Mouse (Mus musculus) kidney, embryonic 15.5 days (tissue): ENCODE data around the gene Cbx1. TPM values are rescaled to one million over a fixed set of nuclear protein-coding genes. Genes with fewer than 3 reads are reported as not detected.
A peak's percentile ranks its signal among the peaks of the same experiment; 100 is the strongest.
"Not testable (repeated sequence)": the region's sequence is repeated elsewhere in the genome, so short reads cannot be mapped to it uniquely, and the experiment has no call there.

ENCODE experiments used
- ATAC-seq: fragments of 200-750 bp; cut with Nextera tagmentation; replicated peaks from 2 replicates; pipeline ENCODE4 v1.8.0; 2017; ENCODE audit warnings: moderate TSS enrichment; ENCODE audit not compliant: low FRiP score
- H3K27ac ChIP-seq: fragments of 300-500 bp; sonication (generic); 2 replicates; pipeline ENCODE4 v1.5.1; 2015; ENCODE audit warnings: mild to moderate bottlenecking, inconsistent platforms
- H3K27me3 ChIP-seq: fragments of 300-500 bp; sonication (generic); 2 replicates; pipeline ENCODE4 v1.6.1; 2015; ENCODE audit warnings: inconsistent platforms
- H3K36me3 ChIP-seq: fragments of 300-500 bp; sonication (generic); 2 replicates; pipeline ENCODE4 v1.6.1; 2015; ENCODE audit warnings: inconsistent platforms
- H3K4me1 ChIP-seq: fragments of 300-500 bp; sonication (generic); 2 replicates; pipeline ENCODE4 v1.6.1; 2015; ENCODE audit warnings: inconsistent platforms
- H3K4me2 ChIP-seq: fragments of 300-500 bp; sonication (generic); 2 replicates; pipeline ENCODE4 v1.6.1; 2015; ENCODE audit warnings: moderate library complexity, mild to moderate bottlenecking, inconsistent platforms
- H3K4me3 ChIP-seq: fragments of 300-500 bp; sonication (generic); replicated peaks from 2 replicates; pipeline ENCODE4 v1.5.1; 2015; ENCODE audit warnings: mild to moderate bottlenecking, inconsistent platforms
- H3K9ac ChIP-seq: fragments of 300-500 bp; sonication (generic); 2 replicates; pipeline ENCODE4 v1.6.1; 2015; ENCODE audit warnings: mild to moderate bottlenecking, inconsistent platforms
- H3K9me3 ChIP-seq: fragments of 300-500 bp; sonication (generic); replicated peaks from 2 replicates; pipeline ENCODE4 v1.6.1; 2016; ENCODE audit warnings: inconsistent platforms
- WGBS: fragments of 180-500 bp; shearing (Covaris S2); methylation state at CpG from one replicate; pipeline ENCODE4 v1.1.7; 2015; ENCODE audit warnings: mixed read lengths; 5-methylcytosine and 5-hydroxymethylcytosine counted together
- polyA plus RNA-seq: library from polyadenylated mRNA; unstranded; fragments of >200 nt; fragmentation: Nextera tagmentation; extraction: Ambion mirVana; gene quantifications from 2 replicates; pipeline ENCODE4 v1.2.1, GENCODE M21; 2015

Cbx1 gene
- polyA plus RNA-seq, 1 experiment from 2014 or later = 136 TPM

- Histone ChIP-seq H3K4me3 (peak overlapping the region; percentile 72), H3K9ac (no peak overlapping the region), H3K4me1 (peaks cover 24% of the 10 kb centered on the region), H3K36me3 (peaks cover 33% of the 10 kb centered on the region), H3K27me3 (no peaks in the 10 kb centered on the region), H3K27ac (peak overlapping the region; percentile 80; the same call in 1 of the 2 replicates), H3K9me3 (no peaks in the 10 kb centered on the region), H3K4me2 (peak overlapping the region; percentile 82)
- ATAC-seq = no peak
- 28% methylated on average over 3 of the region's 3 CpGs for WGBS
Measured at GRCm38 (mm10) chr11:96776068-96776467, 12.9 kb upstream of the Cbx1 start.

- Histone ChIP-seq H3K4me3 (peak within 1 kb of the TSS; percentile 72), H3K36me3 (peaks cover 21% of the 10 kb centered on the region), H3K9me3 (no peaks in the 10 kb centered on the region), H3K27ac (peak within 1 kb of the TSS; percentile 80), H3K4me2 (peak within 1 kb of the TSS; percentile 82), H3K4me1 (peaks cover 24% of the 10 kb centered on the region), H3K9ac (peak within 1 kb of the TSS; percentile 56), H3K27me3 (no peaks in the 10 kb centered on the region)
- ATAC-seq = peak; percentile 100
- under 1% methylated on average over 59 of the region's 59 CpGs for WGBS
Measured at GRCm38 (mm10) chr11:96776968-96777962, 11.7 kb upstream of the Cbx1 start, which contains the start of gene Snx11. Gene Snx11 (minus strand): TSS chr11:96777559.

- peaks cover 24% of the 10 kb centered on the region for H3K4me1 ChIP-seq
- peak overlapping the region; percentile 82 for H3K4me2 ChIP-seq
- peak overlapping the region; percentile 72 for H3K4me3 ChIP-seq
- WGBS = 64% methylated on average over 10 of the region's 10 CpGs
- not testable (repeated sequence) for ATAC-seq, H3K9ac ChIP-seq, H3K9me3 ChIP-seq, H3K27me3 ChIP-seq
- peaks cover 12% of the 10 kb centered on the region for H3K36me3 ChIP-seq
- peak overlapping the region; percentile 80 for H3K27ac ChIP-seq
Measured at GRCm38 (mm10) chr11:96778061-96778627, 10.8 kb upstream of the Cbx1 start.

GRCm38 (mm10) chr11:96780306-96780705 lies 8.6 kb upstream of the Cbx1 start:
- Histone ChIP-seq H3K4me1 (peaks cover 16% of the 10 kb centered on the region), H3K4me3 (no peak overlapping the region), H3K36me3 (no peaks in the 10 kb centered on the region), H3K4me2 (no peak overlapping the region), H3K27ac (no peak overlapping the region), H3K9ac (no peak overlapping the region), H3K27me3 (no peaks in the 10 kb centered on the region), H3K9me3 (no peaks in the 10 kb centered on the region)
- ATAC-seq = no peak
- 77% methylated on average over 5 of the region's 5 CpGs for WGBS

GRCm38 (mm10) chr11:96781425-96781824 lies 7.5 kb upstream of the Cbx1 start:
- H3K27me3 ChIP-seq = no peaks in the 10 kb centered on the region
- WGBS = 75% methylated on average over 2 of the region's 2 CpGs
- H3K27ac ChIP-seq = no peak overlapping the region
- no peak overlapping the region for H3K9ac ChIP-seq
- H3K36me3 ChIP-seq = no peaks in the 10 kb centered on the region
- peaks cover 6% of the 10 kb centered on the region for H3K4me1 ChIP-seq
- H3K4me3 ChIP-seq = no peak overlapping the region
- no peak overlapping the region for H3K4me2 ChIP-seq
- no peaks in the 10 kb centered on the region for H3K9me3 ChIP-seq
- ATAC-seq = no peak

GRCm38 (mm10) chr11:96784847-96785246 lies 4.1 kb upstream of the Cbx1 start:
- not testable (repeated sequence) for H3K9ac ChIP-seq, H3K4me1 ChIP-seq, H3K4me3 ChIP-seq, H3K4me2 ChIP-seq, H3K27me3 ChIP-seq, H3K36me3 ChIP-seq, ATAC-seq, H3K9me3 ChIP-seq, H3K27ac ChIP-seq
- WGBS = 15% methylated on average over 7 of the region's 7 CpGs

GRCm38 (mm10) chr11:96786731-96787450 lies 2.0 kb upstream of the Cbx1 start:
- Histone ChIP-seq H3K4me2 (no peak overlapping the region), H3K4me1 (peaks cover 24% of the 10 kb centered on the region), H3K4me3 (no peak overlapping the region), H3K9ac (no peak overlapping the region), H3K9me3 (no peaks in the 10 kb centered on the region), H3K27me3 (no peaks in the 10 kb centered on the region), H3K27ac (0 out of 2 replicates have a peak overlapping the region, but pooled peaks have one; percentile 22), H3K36me3 (peaks cover 12% of the 10 kb centered on the region)
- no peak for ATAC-seq
- 33% methylated on average over 9 of the region's 9 CpGs for WGBS

- ATAC-seq = no peak
- Histone ChIP-seq H3K9ac (peak overlapping the region; percentile 94), H3K36me3 (peaks cover 14% of the 10 kb centered on the region), H3K4me3 (peak overlapping the region; percentile 97), H3K4me1 (peaks cover 41% of the 10 kb centered on the region), H3K27me3 (no peaks in the 10 kb centered on the region), H3K27ac (peak overlapping the region; percentile 99), H3K4me2 (peak overlapping the region; percentile 79), H3K9me3 (no peaks in the 10 kb centered on the region)
- 5% methylated on average over 5 of the region's 5 CpGs for WGBS
Measured at GRCm38 (mm10) chr11:96789990-96790389, 1.1 kb downstream of the Cbx1 start.

GRCm38 (mm10) chr11:96790681-96791080 lies 1.8 kb downstream of the Cbx1 start:
- Histone ChIP-seq H3K27me3 (no peaks in the 10 kb centered on the region), H3K9ac (0 out of 2 replicates have a peak overlapping the region, but pooled peaks have one; percentile 15), H3K27ac (no peak overlapping the region), H3K4me3 (peak overlapping the region; percentile 97), H3K9me3 (no peaks in the 10 kb centered on the region), H3K4me2 (peak overlapping the region; percentile 79), H3K4me1 (peaks cover 41% of the 10 kb centered on the region), H3K36me3 (peaks cover 21% of the 10 kb centered on the region)
- 9% methylated on average over 1 of the region's 1 CpGs for WGBS
- ATAC-seq = no peak

- no peak for ATAC-seq
- H3K27ac ChIP-seq = no peak overlapping the region
- no peaks in the 10 kb centered on the region for H3K27me3 ChIP-seq
- H3K9ac ChIP-seq = no peak overlapping the region
- no peak overlapping the region for H3K4me3 ChIP-seq
- no peaks in the 10 kb centered on the region for H3K9me3 ChIP-seq
- H3K36me3 ChIP-seq = peaks cover 50% of the 10 kb centered on the region
- H3K4me2 ChIP-seq = no peak overlapping the region
- H3K4me1 ChIP-seq = peaks cover 31% of the 10 kb centered on the region
- 94% methylated on average over 13 of the region's 13 CpGs for WGBS
Measured at GRCm38 (mm10) chr11:96795491-96795890, 6.6 kb downstream of the Cbx1 start.

GRCm38 (mm10) chr11:96796081-96796480 lies 7.2 kb downstream of the Cbx1 start:
- 95% methylated on average over 2 of the region's 2 CpGs for WGBS
- H3K4me2 ChIP-seq = no peak overlapping the region

More at GRCm38 (mm10) chr11:96796081-96796480, 7.2 kb downstream of the Cbx1 start:
- Histone ChIP-seq H3K4me1 (peaks cover 25% of the 10 kb centered on the region), H3K9ac (no peak overlapping the region), H3K4me3 (no peak overlapping the region), H3K27me3 (no peaks in the 10 kb centered on the region), H3K27ac (no peak overlapping the region), H3K9me3 (no peaks in the 10 kb centered on the region), H3K36me3 (peaks cover 52% of the 10 kb centered on the region)
- ATAC-seq = no peak
